Mouse (Mus musculus): ENCODE results near the gene Ugt1a9. TPM values are rescaled to one million over a fixed set of nuclear protein-coding genes. Genes with fewer than 3 reads are reported as not detected.

The Ugt1a9 gene
- polyA plus RNA-seq, 1 experiment from 2014 or later, result not detected

- no peaks in the 10 kb centered on the region for H3K36me3 ChIP-seq (ENCODE audit: control insufficient read depth, insufficient read depth, low read length)
- no peak overlapping the region for H3K4me2 ChIP-seq (ENCODE audit: low read depth, low read length)
- peaks cover 76% of the 10 kb centered on the region for H3K9me3 ChIP-seq (ENCODE audit: control insufficient read depth, low read length)
- H3K27me3 ChIP-seq (ENCODE audit: control insufficient read depth, insufficient read depth, low read depth, low read length), result no peaks in the 10 kb centered on the region
- WGBS, result 59% methylated on average over 5 of the region's 5 CpGs
- no peak overlapping the region for H3K9ac ChIP-seq (ENCODE audit: low read length)
- no peaks in the 10 kb centered on the region for H3K4me1 ChIP-seq (replicated peaks; ENCODE audit: control insufficient read depth, insufficient read depth, low read length)
- ATAC-seq (ENCODE audit: low read depth), result no peak
- H3K27ac ChIP-seq (ENCODE audit: low read length), result no peak overlapping the region
- no peak overlapping the region for H3K4me3 ChIP-seq (ENCODE audit: low read length)
Observed at GRCm38 (mm10) chr1:88243861-88244260, 173.3 kb downstream of the Ugt1a9 start.

GRCm38 (mm10) chr1:88245881-88246280, 175.3 kb downstream of the Ugt1a9 start:
- peaks cover 75% of the 10 kb centered on the region for H3K9me3 ChIP-seq (ENCODE audit: control insufficient read depth, low read length)
- no peak overlapping the region for H3K4me3 ChIP-seq (ENCODE audit: low read length)
- H3K27ac ChIP-seq (ENCODE audit: low read length), result no peak overlapping the region
- no peak for ATAC-seq (ENCODE audit: low read depth)
- H3K9ac ChIP-seq (ENCODE audit: low read length), result no peak overlapping the region
- no peaks in the 10 kb centered on the region for H3K27me3 ChIP-seq (ENCODE audit: control insufficient read depth, insufficient read depth, low read depth, low read length)
- H3K4me1 ChIP-seq (replicated peaks; ENCODE audit: control insufficient read depth, insufficient read depth, low read length), result no peaks in the 10 kb centered on the region
- H3K4me2 ChIP-seq (ENCODE audit: low read depth, low read length), result no peak overlapping the region
- 76% methylated on average over 6 of the region's 6 CpGs for WGBS
- H3K36me3 ChIP-seq (ENCODE audit: control insufficient read depth, insufficient read depth, low read length), result no peaks in the 10 kb centered on the region

GRCm38 (mm10) chr1:88246386-88246785, 175.8 kb downstream of the Ugt1a9 start:
- Histone ChIP-seq H3K36me3 (ENCODE audit: control insufficient read depth, insufficient read depth, low read length) (no peaks in the 10 kb centered on the region), H3K4me1 (replicated peaks; ENCODE audit: control insufficient read depth, insufficient read depth, low read length) (no peaks in the 10 kb centered on the region), H3K27ac (ENCODE audit: low read length) (no peak overlapping the region), H3K9ac (ENCODE audit: low read length) (no peak overlapping the region), H3K4me3 (ENCODE audit: low read length) (no peak overlapping the region), H3K9me3 (ENCODE audit: control insufficient read depth, low read length) (peaks cover 75% of the 10 kb centered on the region), H3K4me2 (ENCODE audit: low read depth, low read length) (no peak overlapping the region), H3K27me3 (ENCODE audit: control insufficient read depth, insufficient read depth, low read depth, low read length) (no peaks in the 10 kb centered on the region)
- no peak for ATAC-seq (ENCODE audit: low read depth)
- WGBS, result 42% methylated on average over 6 of the region's 6 CpGs

- Histone ChIP-seq H3K27ac (ENCODE audit: low read length) (no peak overlapping the region), H3K36me3 (ENCODE audit: control insufficient read depth, insufficient read depth, low read length) (no peaks in the 10 kb centered on the region), H3K4me3 (ENCODE audit: low read length) (no peak overlapping the region), H3K4me1 (replicated peaks; ENCODE audit: control insufficient read depth, insufficient read depth, low read length) (no peaks in the 10 kb centered on the region), H3K9me3 (ENCODE audit: control insufficient read depth, low read length) (peaks cover 77% of the 10 kb centered on the region), H3K4me2 (ENCODE audit: low read depth, low read length) (no peak overlapping the region), H3K9ac (ENCODE audit: low read length) (no peak overlapping the region), H3K27me3 (ENCODE audit: control insufficient read depth, insufficient read depth, low read depth, low read length) (no peaks in the 10 kb centered on the region)
- ATAC-seq (ENCODE audit: low read depth), result no peak
- 49% methylated on average over 2 of the region's 2 CpGs for WGBS
Observed at GRCm38 (mm10) chr1:88247660-88248059, 177.1 kb downstream of the Ugt1a9 start.

GRCm38 (mm10) chr1:88248658-88249057, 178.1 kb downstream of the Ugt1a9 start:
- no peaks in the 10 kb centered on the region for H3K36me3 ChIP-seq (ENCODE audit: control insufficient read depth, insufficient read depth, low read length)
- WGBS, result 63% methylated on average over 4 of the region's 4 CpGs
- H3K27me3 ChIP-seq (ENCODE audit: control insufficient read depth, insufficient read depth, low read depth, low read length), result no peaks in the 10 kb centered on the region
- no peaks in the 10 kb centered on the region for H3K4me1 ChIP-seq (replicated peaks; ENCODE audit: control insufficient read depth, insufficient read depth, low read length)
- H3K4me3 ChIP-seq (ENCODE audit: low read length), result no peak overlapping the region
- H3K4me2 ChIP-seq (ENCODE audit: low read depth, low read length), result no peak overlapping the region
- no peak overlapping the region for H3K27ac ChIP-seq (ENCODE audit: low read length)
- H3K9ac ChIP-seq (ENCODE audit: low read length), result no peak overlapping the region
- H3K9me3 ChIP-seq (ENCODE audit: control insufficient read depth, low read length), result peaks cover 71% of the 10 kb centered on the region
- no peak for ATAC-seq (ENCODE audit: low read depth)

GRCm38 (mm10) chr1:88249596-88249995, 179.0 kb downstream of the Ugt1a9 start:
- WGBS, result 71% methylated on average over 7 of the region's 7 CpGs
- no peak for ATAC-seq (ENCODE audit: low read depth)

GRCm38 (mm10) chr1:88250023-88250422, 179.4 kb downstream of the Ugt1a9 start:
- Histone ChIP-seq H3K27me3 (ENCODE audit: control insufficient read depth, insufficient read depth, low read depth, low read length) (no peaks in the 10 kb centered on the region), H3K4me3 (ENCODE audit: low read length) (no peak overlapping the region), H3K9me3 (ENCODE audit: control insufficient read depth, low read length) (peaks cover 68% of the 10 kb centered on the region), H3K36me3 (ENCODE audit: control insufficient read depth, insufficient read depth, low read length) (no peaks in the 10 kb centered on the region), H3K27ac (ENCODE audit: low read length) (no peak overlapping the region), H3K4me2 (ENCODE audit: low read depth, low read length) (no peak overlapping the region), H3K9ac (ENCODE audit: low read length) (no peak overlapping the region), H3K4me1 (replicated peaks; ENCODE audit: control insufficient read depth, insufficient read depth, low read length) (no peaks in the 10 kb centered on the region)
- WGBS, result 75% methylated on average over 5 of the region's 5 CpGs
- no peak for ATAC-seq (ENCODE audit: low read depth)

More at GRCm38 (mm10) chr1:88249596-88249995, 179.0 kb downstream of the Ugt1a9 start:
- no peak overlapping the region for H3K4me3 ChIP-seq (ENCODE audit: low read length)
- no peaks in the 10 kb centered on the region for H3K36me3 ChIP-seq (ENCODE audit: control insufficient read depth, insufficient read depth, low read length)
- H3K27ac ChIP-seq (ENCODE audit: low read length), result no peak overlapping the region
- no peak overlapping the region for H3K9ac ChIP-seq (ENCODE audit: low read length)
- no peak overlapping the region for H3K4me2 ChIP-seq (ENCODE audit: low read depth, low read length)
- H3K27me3 ChIP-seq (ENCODE audit: control insufficient read depth, insufficient read depth, low read depth, low read length), result no peaks in the 10 kb centered on the region
- no peaks in the 10 kb centered on the region for H3K4me1 ChIP-seq (replicated peaks; ENCODE audit: control insufficient read depth, insufficient read depth, low read length)
- H3K9me3 ChIP-seq (ENCODE audit: control insufficient read depth, low read length), result peaks cover 68% of the 10 kb centered on the region

GRCm38 (mm10) chr1:88253106-88253505, 182.5 kb downstream of the Ugt1a9 start:
- no peaks in the 10 kb centered on the region for H3K27me3 ChIP-seq (ENCODE audit: control insufficient read depth, insufficient read depth, low read depth, low read length)
- no peaks in the 10 kb centered on the region for H3K4me1 ChIP-seq (replicated peaks; ENCODE audit: control insufficient read depth, insufficient read depth, low read length)
- H3K27ac ChIP-seq (ENCODE audit: low read length), result no peak overlapping the region
- H3K4me2 ChIP-seq (ENCODE audit: low read depth, low read length), result no peak overlapping the region
- ATAC-seq (ENCODE audit: low read depth), result no peak
- peaks cover 48% of the 10 kb centered on the region for H3K9me3 ChIP-seq (ENCODE audit: control insufficient read depth, low read length)
- H3K36me3 ChIP-seq (ENCODE audit: control insufficient read depth, insufficient read depth, low read length), result no peaks in the 10 kb centered on the region
- H3K4me3 ChIP-seq (ENCODE audit: low read length), result no peak overlapping the region
- WGBS, result 70% methylated on average over 8 of the region's 8 CpGs
- H3K9ac ChIP-seq (ENCODE audit: low read length), result no peak overlapping the region

GRCm38 (mm10) chr1:88253540-88253939, 182.9 kb downstream of the Ugt1a9 start:
- H3K9ac ChIP-seq (ENCODE audit: low read length), result no peak overlapping the region
- H3K4me3 ChIP-seq (ENCODE audit: low read length), result no peak overlapping the region
- peaks cover 45% of the 10 kb centered on the region for H3K9me3 ChIP-seq (ENCODE audit: control insufficient read depth, low read length)
- WGBS, result 69% methylated on average over 6 of the region's 6 CpGs
- no peak for ATAC-seq (ENCODE audit: low read depth)
- no peak overlapping the region for H3K27ac ChIP-seq (ENCODE audit: low read length)
- no peaks in the 10 kb centered on the region for H3K36me3 ChIP-seq (ENCODE audit: control insufficient read depth, insufficient read depth, low read length)
- no peak overlapping the region for H3K4me2 ChIP-seq (ENCODE audit: low read depth, low read length)
- H3K27me3 ChIP-seq (ENCODE audit: control insufficient read depth, insufficient read depth, low read depth, low read length), result no peaks in the 10 kb centered on the region
- no peaks in the 10 kb centered on the region for H3K4me1 ChIP-seq (replicated peaks; ENCODE audit: control insufficient read depth, insufficient read depth, low read length)
